Mouse (Mus musculus) hindbrain, embryonic 15.5 days (tissue): ENCODE data around the gene Shld2. TPM values are rescaled to one million over a fixed set of nuclear protein-coding genes. Genes with fewer than 3 reads are reported as not detected.

Experiments
- ATAC-seq: fragments of 200-750 bp; cut with Nextera tagmentation; 2 replicates; pipeline ENCODE4 v1.8.0; 2017; ENCODE audit warnings: low read depth, moderate number of reproducible peaks, moderate TSS enrichment; ENCODE audit not compliant: low FRiP score
- H3K27ac ChIP-seq: fragments of 300-500 bp; sonication (generic); replicated peaks from 2 replicates; pipeline ENCODE4 v1.5.1; 2015; ENCODE audit warnings: mild to moderate bottlenecking, inconsistent platforms
- H3K27me3 ChIP-seq: fragments of 300-500 bp; sonication (generic); 2 replicates; pipeline ENCODE4 v1.6.1; 2015; ENCODE audit warnings: control low read depth, inconsistent platforms
- H3K36me3 ChIP-seq: fragments of 300-500 bp; sonication (generic); 2 replicates; pipeline ENCODE4 v1.6.1; 2015; ENCODE audit warnings: control low read depth, inconsistent platforms
- H3K4me1 ChIP-seq: fragments of 300-500 bp; sonication (generic); replicated peaks from 2 replicates; pipeline ENCODE4 v1.6.1; 2015; ENCODE audit warnings: control low read depth, inconsistent platforms
- H3K4me2 ChIP-seq: fragments of 300-500 bp; sonication (generic); 2 replicates; pipeline ENCODE4 v1.6.1; 2015; ENCODE audit warnings: moderate library complexity, mild to moderate bottlenecking, inconsistent platforms
- H3K4me3 ChIP-seq: fragments of 300-500 bp; sonication (generic); 2 replicates; pipeline ENCODE4 v1.5.1; 2015; ENCODE audit warnings: mild to moderate bottlenecking, inconsistent platforms
- H3K9ac ChIP-seq: fragments of 300-500 bp; sonication (generic); 2 replicates; pipeline ENCODE4 v1.6.1; 2015; ENCODE audit warnings: inconsistent platforms
- H3K9me3 ChIP-seq: fragments of 300-500 bp; sonication (generic); 2 replicates; pipeline ENCODE4 v1.6.1; 2016; ENCODE audit warnings: control low read depth, inconsistent platforms
- WGBS: fragments of 180-500 bp; shearing (Covaris S2); methylation state at CpG from one replicate; pipeline ENCODE4 v1.1.7; 2015; 5-methylcytosine and 5-hydroxymethylcytosine counted together
- polyA plus RNA-seq: library from polyadenylated mRNA; unstranded; fragments of >200 nt; fragmentation: Nextera tagmentation; extraction: Ambion mirVana; gene quantifications from 2 replicates; pipeline ENCODE4 v1.2.1, GENCODE M21; 2015

The Shld2 gene
- polyA plus RNA-seq, 1 experiment from 2014 or later: 5.9 TPM

- no peaks in the 10 kb centered on the region for H3K36me3 ChIP-seq
- H3K27ac ChIP-seq: no peak overlapping the region
- 89% methylated on average over 10 of the region's 10 CpGs for WGBS
- no peaks in the 10 kb centered on the region for H3K9me3 ChIP-seq
- H3K27me3 ChIP-seq: no peaks in the 10 kb centered on the region
- H3K4me2 ChIP-seq: no peak overlapping the region
- H3K9ac ChIP-seq: no peak overlapping the region
- no peak for ATAC-seq
- no peak overlapping the region for H3K4me3 ChIP-seq
- no peaks in the 10 kb centered on the region for H3K4me1 ChIP-seq
Observed at GRCm38 (mm10) chr14:34228830-34229506, 81.3 kb downstream of the Shld2 start.

DNA sequence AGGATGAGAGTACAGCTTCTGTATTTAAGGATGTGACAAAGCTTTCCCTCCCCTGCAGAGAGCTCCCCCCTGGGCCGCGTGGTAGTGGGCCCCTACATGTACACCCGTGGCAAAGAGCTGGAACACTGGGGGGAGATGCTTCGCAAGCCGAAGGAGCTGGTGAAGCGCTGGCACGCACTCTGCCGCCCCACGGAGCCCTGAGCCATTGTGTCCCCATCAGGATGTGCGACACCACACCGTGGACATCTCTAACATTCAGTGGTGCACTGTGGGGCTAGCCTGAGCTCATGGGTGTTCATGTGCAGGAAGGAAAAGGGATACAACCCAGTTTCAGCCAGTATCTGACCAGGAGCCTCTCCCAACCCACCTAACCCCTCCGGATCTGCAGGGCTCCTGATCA, 82.3 kb downstream of the Shld2 start:
- Histone ChIP-seq H3K36me3 (no peaks in the 10 kb centered on the region), H3K9ac (no peak overlapping the region), H3K27ac (no peak overlapping the region), H3K4me1 (no peaks in the 10 kb centered on the region), H3K9me3 (no peaks in the 10 kb centered on the region), H3K27me3 (no peaks in the 10 kb centered on the region), H3K4me3 (no peak overlapping the region), H3K4me2 (no peak overlapping the region)
- WGBS: 76% methylated on average over 12 of the region's 12 CpGs
- no peak for ATAC-seq

- Histone ChIP-seq H3K9ac (no peak overlapping the region), H3K4me3 (no peak overlapping the region), H3K36me3 (no peaks in the 10 kb centered on the region), H3K27me3 (no peaks in the 10 kb centered on the region), H3K27ac (no peak overlapping the region), H3K9me3 (no peaks in the 10 kb centered on the region), H3K4me1 (no peaks in the 10 kb centered on the region), H3K4me2 (no peak overlapping the region)
- 70% methylated on average over 4 of the region's 4 CpGs for WGBS
- ATAC-seq: no peak
Observed at GRCm38 (mm10) chr14:34226566-34226965, 83.7 kb downstream of the Shld2 start.

- 86% methylated on average over 9 of the region's 9 CpGs for WGBS
- H3K4me3 ChIP-seq: no peak overlapping the region
- H3K9ac ChIP-seq: no peak overlapping the region
- no peak overlapping the region for H3K4me2 ChIP-seq
- no peaks in the 10 kb centered on the region for H3K9me3 ChIP-seq
- no peak for ATAC-seq
- no peaks in the 10 kb centered on the region for H3K4me1 ChIP-seq
- H3K36me3 ChIP-seq: no peaks in the 10 kb centered on the region
- H3K27ac ChIP-seq: no peak overlapping the region
- no peaks in the 10 kb centered on the region for H3K27me3 ChIP-seq
Observed at GRCm38 (mm10) chr14:34225986-34226385, 84.3 kb downstream of the Shld2 start.

DNA sequence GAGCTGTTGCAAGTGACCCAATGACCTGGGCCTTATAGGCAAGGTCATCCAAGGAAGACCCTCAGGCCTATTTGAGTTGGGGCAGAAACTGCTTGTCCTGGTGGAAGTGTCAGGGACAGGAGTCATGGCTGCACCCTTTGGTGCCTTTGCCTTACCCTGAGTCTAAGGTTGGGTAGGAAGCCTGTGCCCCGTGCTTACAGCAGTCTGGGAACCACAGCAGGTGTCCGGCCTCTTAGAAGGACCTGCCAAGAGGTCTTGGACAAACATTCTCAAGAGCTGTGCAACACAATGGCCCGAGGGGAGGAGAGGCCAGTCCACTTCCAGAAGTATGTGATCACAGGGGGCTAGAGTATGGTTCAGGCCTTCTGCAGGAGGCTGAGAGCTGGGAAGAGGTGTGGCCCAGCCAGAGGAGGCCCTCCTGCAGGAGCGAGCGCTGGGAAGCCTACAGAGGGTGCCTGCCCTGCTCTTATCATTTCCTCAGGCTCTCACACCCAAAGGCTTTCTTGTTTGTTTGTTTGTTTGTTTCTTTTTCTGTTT, 86.9 kb downstream of the Shld2 start:
- 73% methylated on average over 5 of the region's 5 CpGs for WGBS
- ATAC-seq: no peak
- H3K27me3 ChIP-seq: peaks cover 23% of the 10 kb centered on the region
- no peak overlapping the region for H3K4me2 ChIP-seq
- H3K9me3 ChIP-seq: no peaks in the 10 kb centered on the region
- H3K9ac ChIP-seq: no peak overlapping the region
- H3K4me3 ChIP-seq: no peak overlapping the region
- H3K27ac ChIP-seq: no peak overlapping the region
- no peaks in the 10 kb centered on the region for H3K36me3 ChIP-seq
- H3K4me1 ChIP-seq: peaks cover 4% of the 10 kb centered on the region

DNA sequence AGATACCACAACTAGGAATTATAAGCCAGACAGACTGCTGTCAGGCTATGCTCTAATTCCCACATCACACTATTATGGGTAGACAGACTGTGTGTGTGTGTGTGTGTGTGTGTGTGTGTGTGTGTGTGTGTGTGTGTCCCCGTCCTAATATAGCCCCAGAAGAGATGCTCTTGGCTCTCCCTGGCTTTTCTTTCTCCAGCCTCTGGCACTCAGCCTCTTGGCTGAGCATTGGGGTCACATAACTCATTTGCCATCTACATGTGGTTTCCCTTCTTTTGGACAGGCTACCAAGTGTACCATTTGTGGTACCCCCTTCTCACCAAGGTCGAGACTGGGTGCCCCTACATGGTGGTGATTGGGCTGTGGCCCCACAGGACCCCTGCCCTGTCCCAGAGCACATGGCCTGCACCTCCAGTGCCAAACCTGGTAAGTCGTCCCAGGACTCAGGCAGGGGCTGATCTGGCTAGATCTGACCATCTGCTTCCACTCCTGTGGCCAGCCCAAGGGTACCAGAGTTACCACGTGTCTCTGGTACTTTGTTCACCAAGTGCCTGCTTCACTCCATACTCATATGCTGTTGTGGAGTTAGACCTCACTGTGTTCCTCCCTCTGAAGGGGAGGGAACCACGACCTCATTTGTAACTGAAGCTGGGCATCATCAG, 88.7 kb downstream of the Shld2 start:
- Histone ChIP-seq H3K9ac (no peak overlapping the region), H3K4me2 (no peak overlapping the region), H3K9me3 (no peaks in the 10 kb centered on the region), H3K27me3 (peaks cover 23% of the 10 kb centered on the region), H3K36me3 (no peaks in the 10 kb centered on the region), H3K4me1 (peaks cover 4% of the 10 kb centered on the region), H3K4me3 (no peak overlapping the region), H3K27ac (no peak overlapping the region)
- 70% methylated on average over 5 of the region's 5 CpGs for WGBS
- no peak for ATAC-seq

GRCm38 (mm10) chr14:34220426-34220825, 89.9 kb downstream of the Shld2 start:
- H3K9ac ChIP-seq: no peak overlapping the region
- peaks cover 23% of the 10 kb centered on the region for H3K27me3 ChIP-seq
- no peaks in the 10 kb centered on the region for H3K36me3 ChIP-seq
- 85% methylated on average over 5 of the region's 5 CpGs for WGBS
- H3K27ac ChIP-seq: no peak overlapping the region
- H3K4me3 ChIP-seq: no peak overlapping the region
- ATAC-seq: no peak
- peaks cover 4% of the 10 kb centered on the region for H3K4me1 ChIP-seq
- no peaks in the 10 kb centered on the region for H3K9me3 ChIP-seq
- H3K4me2 ChIP-seq: no peak overlapping the region

DNA sequence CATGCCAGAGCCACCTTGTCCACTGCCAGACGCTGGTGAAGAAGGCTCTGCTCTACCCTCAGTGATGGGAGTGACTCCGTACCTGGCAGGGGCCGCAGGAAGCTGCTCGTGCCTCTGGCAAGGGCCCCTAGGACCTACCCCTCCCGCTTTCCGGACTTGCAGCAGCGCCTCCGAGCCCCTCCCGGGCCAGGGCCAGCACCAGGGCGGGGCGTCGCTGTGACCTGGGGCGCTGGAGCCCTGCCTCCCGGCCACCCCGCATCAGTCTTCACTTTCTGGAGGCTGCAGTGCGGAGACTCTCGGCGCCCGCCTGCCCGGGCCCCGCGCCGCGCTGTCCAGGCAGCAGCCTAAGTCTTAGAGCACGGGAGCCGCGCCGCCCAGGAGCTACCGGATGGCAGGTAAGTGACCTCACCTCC, 90.5 kb downstream of the Shld2 start:
- H3K4me3 ChIP-seq: peak overlapping the region; percentile 24
- H3K36me3 ChIP-seq: no peaks in the 10 kb centered on the region
- no peak for ATAC-seq
- H3K4me2 ChIP-seq: peak overlapping the region; percentile 52
- no peak overlapping the region for H3K27ac ChIP-seq
- H3K4me1 ChIP-seq: peaks cover 4% of the 10 kb centered on the region
- H3K9ac ChIP-seq: no peak overlapping the region
- 8% methylated on average over 29 of the region's 29 CpGs for WGBS
- H3K27me3 ChIP-seq: peaks cover 23% of the 10 kb centered on the region
- H3K9me3 ChIP-seq: no peaks in the 10 kb centered on the region

DNA sequence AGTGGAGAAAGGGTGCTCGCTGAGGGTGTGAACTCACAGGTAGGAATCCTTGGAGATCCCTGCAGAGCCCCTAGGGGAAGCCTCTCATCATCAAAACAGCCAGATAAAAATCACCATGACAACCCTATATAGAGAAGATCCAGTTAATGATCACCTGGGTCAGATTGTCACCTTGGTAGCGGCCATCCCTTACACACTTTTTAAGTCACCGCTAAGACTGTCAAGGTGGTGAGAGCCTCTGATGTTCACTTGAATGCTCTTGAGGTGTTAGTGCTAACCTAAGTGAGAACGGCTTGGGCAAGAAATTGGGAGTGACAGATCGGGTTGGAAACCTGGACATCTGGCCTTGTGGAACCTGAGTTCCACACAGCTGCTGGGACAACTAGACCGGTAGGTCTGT, 91.0 kb downstream of the Shld2 start, which contains the start of gene Syt15:
Gene Syt15 (plus strand): TSS at position 301 of the 400 bp plus-strand sequence.
- no peaks in the 10 kb centered on the region for H3K36me3 ChIP-seq
- H3K4me2 ChIP-seq: peak within 1 kb of the TSS; percentile 52
- no peak for ATAC-seq
- 80% methylated on average over 6 of the region's 6 CpGs for WGBS
- peak within 1 kb of the TSS; percentile 24 for H3K4me3 ChIP-seq
- H3K27ac ChIP-seq: no peak within 1 kb of the TSS
- H3K9ac ChIP-seq: no peak within 1 kb of the TSS
- peaks cover 4% of the 10 kb centered on the region for H3K4me1 ChIP-seq
- no peaks in the 10 kb centered on the region for H3K9me3 ChIP-seq
- peaks cover 23% of the 10 kb centered on the region for H3K27me3 ChIP-seq

GRCm38 (mm10) chr14:34215451-34216127, 94.7 kb downstream of the Shld2 start:
- 65% methylated on average over 6 of the region's 6 CpGs for WGBS
- Histone ChIP-seq H3K36me3 (no peaks in the 10 kb centered on the region), H3K4me1 (peaks cover 4% of the 10 kb centered on the region), H3K9me3 (no peaks in the 10 kb centered on the region), H3K4me3 (no peak overlapping the region), H3K27me3 (peaks cover 19% of the 10 kb centered on the region), H3K4me2 (no peak overlapping the region), H3K9ac (no peak overlapping the region), H3K27ac (no peak overlapping the region)
- 0 out of 2 replicates have a peak, but pooled peaks have one; percentile 65 for ATAC-seq

DNA sequence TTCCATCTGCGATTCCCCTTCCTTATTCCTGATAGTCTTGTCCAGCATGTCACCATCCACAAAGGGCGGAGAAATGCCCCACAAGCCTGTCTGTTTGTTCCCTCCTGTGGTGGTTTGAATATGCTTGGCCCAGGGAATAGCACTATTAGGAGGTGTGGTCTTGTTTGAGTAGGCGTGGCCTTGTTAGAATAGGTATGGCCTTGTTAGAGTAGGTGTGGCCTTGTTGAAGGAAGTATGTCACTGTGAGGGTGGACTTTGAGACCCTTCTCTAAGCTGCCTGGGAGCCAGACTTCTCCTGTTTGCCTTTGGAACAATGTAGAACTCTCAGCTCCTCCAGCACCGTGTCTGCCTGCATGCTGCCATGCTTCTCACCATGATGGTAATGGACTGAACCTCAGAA, 100.4 kb downstream of the Shld2 start:
- Histone ChIP-seq H3K4me2 (no peak overlapping the region), H3K9ac (no peak overlapping the region), H3K36me3 (no peaks in the 10 kb centered on the region), H3K9me3 (no peaks in the 10 kb centered on the region), H3K27ac (no peak overlapping the region), H3K27me3 (no peaks in the 10 kb centered on the region), H3K4me3 (no peak overlapping the region), H3K4me1 (no peaks in the 10 kb centered on the region)
- ATAC-seq: no peak
- 92% methylated on average over 4 of the region's 4 CpGs for WGBS

GRCm38 (mm10) chr14:34209080-34209479, 101.2 kb downstream of the Shld2 start:
- Histone ChIP-seq H3K4me2 (no peak overlapping the region), H3K9me3 (no peaks in the 10 kb centered on the region), H3K27me3 (no peaks in the 10 kb centered on the region), H3K4me3 (no peak overlapping the region), H3K36me3 (no peaks in the 10 kb centered on the region), H3K9ac (no peak overlapping the region), H3K4me1 (no peaks in the 10 kb centered on the region), H3K27ac (no peak overlapping the region)
- 56% methylated on average over 4 of the region's 4 CpGs for WGBS
- ATAC-seq: no peak
